Mouse (Mus musculus): ENCODE data around the gene Rock2.

GRCm38 (mm10) chr12:16896073-16896789, 1.5 kb downstream of the Rock2 start:
- TF ChIP-seq POLR2A (IDR thresholded peaks at IDR 0.05; ENCODE audit: insufficient read depth, low read length), result no peak
- no peak for TF ChIP-seq CTCF (IDR thresholded peaks at IDR 0.05; ENCODE audit: low read depth, low read length)
- no peak for TF ChIP-seq EP300 (IDR thresholded peaks at IDR 0.05; ENCODE audit: insufficient read depth, low read depth, low read length)

Measured in ES-Bruce4 (cell line).